Mouse (Mus musculus) lung, postnatal 14 days (tissue): ENCODE results near the gene S100a7a.

Experiments used
- DNase-seq: peaks from one replicate; pipeline ENCODE4 v3.0.0; 2021

Gene S100a7a

GRCm38 (mm10) chr3:90653717-90654116, at the start of gene S100a7a:
Gene S100a7a (plus strand): TSS chr3:90654017.
- no peak for DNase-seq

GRCm38 (mm10) chr3:90604416-90604815, 49.4 kb upstream of the S100a7a start:
- DNase-seq: peak; percentile 81

- no peak for DNase-seq
Observed at GRCm38 (mm10) chr3:90605049-90605448, 48.8 kb upstream of the S100a7a start.

- no peak for DNase-seq
Observed at GRCm38 (mm10) chr3:90605736-90606135, 48.1 kb upstream of the S100a7a start.

- no peak for DNase-seq
Observed at GRCm38 (mm10) chr3:90606185-90606584, 47.6 kb upstream of the S100a7a start.

- no peak for DNase-seq
Observed at GRCm38 (mm10) chr3:90607361-90607760, 46.5 kb upstream of the S100a7a start.

GRCm38 (mm10) chr3:90608223-90608622, 45.6 kb upstream of the S100a7a start, which contains the start of gene S100a5:
Gene S100a5 (plus strand): TSS chr3:90608523.
- no peak for DNase-seq

- no peak for DNase-seq
Observed at GRCm38 (mm10) chr3:90609102-90609501, 44.7 kb upstream of the S100a7a start.

GRCm38 (mm10) chr3:90611494-90611893, 42.3 kb upstream of the S100a7a start:
- DNase-seq: no peak

- no peak for DNase-seq
Observed at GRCm38 (mm10) chr3:90612061-90612460, 41.8 kb upstream of the S100a7a start.

GRCm38 (mm10) chr3:90612728-90613291, 41.0 kb upstream of the S100a7a start, which contains the start of gene S100a6:
Gene S100a6 (plus strand): TSS chr3:90612882.
- peak; percentile 72 for DNase-seq

GRCm38 (mm10) chr3:90613461-90614147, 40.2 kb upstream of the S100a7a start:
- DNase-seq: no peak

GRCm38 (mm10) chr3:90614148-90614530, 39.7 kb upstream of the S100a7a start:
- DNase-seq: no peak

GRCm38 (mm10) chr3:90614611-90615251, 39.1 kb upstream of the S100a7a start:
- DNase-seq: no peak

GRCm38 (mm10) chr3:90615415-90615814, 38.4 kb upstream of the S100a7a start:
- DNase-seq: peak; percentile 82

GRCm38 (mm10) chr3:90615911-90616310, 37.9 kb upstream of the S100a7a start:
- no peak for DNase-seq

GRCm38 (mm10) chr3:90617586-90617985, 36.2 kb upstream of the S100a7a start:
- no peak for DNase-seq

GRCm38 (mm10) chr3:90621552-90621951, 32.3 kb upstream of the S100a7a start:
- no peak for DNase-seq

GRCm38 (mm10) chr3:90623435-90624071, 30.3 kb upstream of the S100a7a start:
- DNase-seq: peak; percentile 72

- no peak for DNase-seq
Observed at GRCm38 (mm10) chr3:90625496-90625895, 28.3 kb upstream of the S100a7a start.

GRCm38 (mm10) chr3:90626266-90627021, 27.4 kb upstream of the S100a7a start:
- DNase-seq: no peak

- DNase-seq: no peak
Observed at GRCm38 (mm10) chr3:90627366-90627765, 26.5 kb upstream of the S100a7a start.

GRCm38 (mm10) chr3:90627807-90628206, 26.0 kb upstream of the S100a7a start:
- DNase-seq: no peak
